Mouse (Mus musculus) stomach, embryonic 15.5 days (tissue): ENCODE measurements around the gene Rabac1. TPM values are rescaled to one million over a fixed set of nuclear protein-coding genes. Genes with fewer than 3 reads are reported as not detected.
A peak's percentile ranks its signal among the peaks of the same experiment; 100 is the strongest.

Experiments used
- ATAC-seq: fragments of 200-750 bp; cut with Nextera tagmentation; 2 replicates; pipeline ENCODE4 v1.8.0; 2017; ENCODE audit warnings: low read depth, moderate number of reproducible peaks, moderate TSS enrichment; ENCODE audit not compliant: insufficient read depth, low FRiP score
- H3K27ac ChIP-seq: fragments of 300-500 bp; sonication (generic); 2 replicates; pipeline ENCODE4 v1.5.1; 2015; ENCODE audit warnings: mild to moderate bottlenecking, inconsistent platforms
- H3K27me3 ChIP-seq: fragments of 300-500 bp; sonication (generic); replicated peaks from 2 replicates; pipeline ENCODE4 v1.6.1; 2015; ENCODE audit warnings: inconsistent platforms
- H3K36me3 ChIP-seq: fragments of 300-500 bp; sonication (generic); 2 replicates; pipeline ENCODE4 v1.6.1; 2015; ENCODE audit warnings: inconsistent platforms
- H3K4me1 ChIP-seq: fragments of 300-500 bp; sonication (generic); 2 replicates; pipeline ENCODE4 v1.6.1; 2015; ENCODE audit warnings: inconsistent platforms
- H3K4me2 ChIP-seq: fragments of 300-500 bp; sonication (generic); 2 replicates; pipeline ENCODE4 v1.6.1; 2015; ENCODE audit warnings: mild to moderate bottlenecking, inconsistent platforms
- H3K4me3 ChIP-seq: fragments of 300-500 bp; sonication (generic); replicated peaks from 2 replicates; pipeline ENCODE4 v1.5.1; 2015; ENCODE audit warnings: inconsistent platforms
- H3K9ac ChIP-seq: fragments of 300-500 bp; sonication (generic); 2 replicates; pipeline ENCODE4 v1.6.1; 2015; ENCODE audit warnings: inconsistent platforms
- H3K9me3 ChIP-seq: fragments of 300-500 bp; sonication (generic); 2 replicates; pipeline ENCODE4 v1.6.1; 2016; ENCODE audit warnings: inconsistent platforms
- WGBS: fragments of 180-500 bp; shearing (Covaris S2); methylation state at CpG from one replicate; pipeline ENCODE4 v1.1.7; 2015; 5-methylcytosine and 5-hydroxymethylcytosine counted together
- polyA plus RNA-seq: library from polyadenylated mRNA; unstranded; fragments of >200 nt; fragmentation: Nextera tagmentation; extraction: Ambion mirVana; gene quantifications from 2 replicates; pipeline ENCODE4 v1.2.1, GENCODE M21; 2015

Rabac1 gene
- polyA plus RNA-seq = 172 and 217 TPM in 2 replicates

GRCm38 (mm10) chr7:24971972-24972893 lies at the start of gene Rabac1:
Gene Rabac1, minus strand, starts transcription at chr7:24972754.
- Histone ChIP-seq H3K36me3 (no peaks in the 10 kb centered on the region), H3K9ac (peak within 1 kb of the TSS; percentile 82), H3K4me2 (peak within 1 kb of the TSS; percentile 91), H3K27ac (peak within 1 kb of the TSS; percentile 84), H3K4me1 (peaks cover 6% of the 10 kb centered on the region; the same call in 1 of the 2 replicates), H3K9me3 (no peaks in the 10 kb centered on the region), H3K27me3 (no peaks in the 10 kb centered on the region), H3K4me3 (peak within 1 kb of the TSS; percentile 78)
- peak; percentile 93 for ATAC-seq
- WGBS = under 1% methylated on average over 45 of the region's 45 CpGs

- Histone ChIP-seq H3K9ac (no peak overlapping the region), H3K4me2 (no peak overlapping the region), H3K27ac (no peak overlapping the region), H3K4me1 (peaks cover 7% of the 10 kb centered on the region), H3K4me3 (no peak overlapping the region), H3K27me3 (peaks cover 53% of the 10 kb centered on the region), H3K9me3 (no peaks in the 10 kb centered on the region), H3K36me3 (peaks cover 9% of the 10 kb centered on the region; the same call in 1 of the 2 replicates)
- no peak for ATAC-seq
- WGBS = 71% methylated on average over 7 of the region's 7 CpGs
Measured at GRCm38 (mm10) chr7:25011592-25011991, 39.0 kb upstream of the Rabac1 start.

DNA sequence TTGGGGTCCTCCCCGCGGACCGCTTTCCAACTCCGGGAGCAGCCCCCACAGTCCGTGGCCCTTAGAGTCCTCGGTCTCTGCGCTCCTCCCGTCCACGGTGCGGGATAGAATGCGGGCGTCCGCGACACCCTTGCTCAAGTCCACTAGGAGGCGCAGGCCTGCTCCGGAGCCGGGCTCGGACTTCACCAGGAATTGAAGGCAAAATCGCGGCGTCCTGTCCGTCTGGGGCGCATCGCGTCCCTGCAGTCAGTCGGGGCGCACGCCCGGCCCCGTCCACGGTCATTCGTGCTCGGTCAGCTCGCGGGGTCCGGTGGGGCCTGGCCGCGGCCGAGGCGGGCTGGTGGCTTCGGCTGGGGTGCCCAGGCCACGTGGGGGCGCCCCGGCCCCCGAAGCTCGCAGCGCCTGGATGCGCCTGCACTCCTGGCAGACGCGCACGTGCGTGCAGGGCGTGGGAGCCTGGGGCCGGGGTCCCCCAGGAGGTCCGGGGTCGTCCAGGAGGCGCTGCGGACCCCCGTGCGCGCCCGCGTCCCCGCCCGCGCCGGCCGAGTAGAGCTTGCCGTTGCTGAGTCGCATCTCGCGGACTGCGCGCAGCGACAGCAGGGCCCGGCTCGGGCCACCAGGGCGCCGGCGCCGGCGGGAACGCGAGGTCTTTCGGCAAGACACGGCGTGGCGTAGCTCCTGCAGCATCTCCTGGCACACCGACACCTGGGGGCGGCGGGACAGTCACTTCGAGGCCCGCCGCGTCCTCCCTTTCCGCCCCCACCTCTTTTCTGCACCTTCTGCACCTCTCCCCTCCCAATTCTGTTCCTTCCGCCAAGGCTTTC lies 37.7 kb upstream of the Rabac1 start:
- H3K36me3 ChIP-seq = peaks cover 5% of the 10 kb centered on the region; the same call in 1 of the 2 replicates
- H3K27me3 ChIP-seq = peaks cover 64% of the 10 kb centered on the region
- peaks cover 11% of the 10 kb centered on the region for H3K4me1 ChIP-seq
- H3K27ac ChIP-seq = no peak overlapping the region
- 4% methylated on average over 84 of the region's 97 CpGs for WGBS
- no peaks in the 10 kb centered on the region for H3K9me3 ChIP-seq
- H3K9ac ChIP-seq = no peak overlapping the region
- ATAC-seq = no peak
- peak overlapping the region; percentile 35 for H3K4me3 ChIP-seq
- peak overlapping the region; percentile 74 for H3K4me2 ChIP-seq

DNA sequence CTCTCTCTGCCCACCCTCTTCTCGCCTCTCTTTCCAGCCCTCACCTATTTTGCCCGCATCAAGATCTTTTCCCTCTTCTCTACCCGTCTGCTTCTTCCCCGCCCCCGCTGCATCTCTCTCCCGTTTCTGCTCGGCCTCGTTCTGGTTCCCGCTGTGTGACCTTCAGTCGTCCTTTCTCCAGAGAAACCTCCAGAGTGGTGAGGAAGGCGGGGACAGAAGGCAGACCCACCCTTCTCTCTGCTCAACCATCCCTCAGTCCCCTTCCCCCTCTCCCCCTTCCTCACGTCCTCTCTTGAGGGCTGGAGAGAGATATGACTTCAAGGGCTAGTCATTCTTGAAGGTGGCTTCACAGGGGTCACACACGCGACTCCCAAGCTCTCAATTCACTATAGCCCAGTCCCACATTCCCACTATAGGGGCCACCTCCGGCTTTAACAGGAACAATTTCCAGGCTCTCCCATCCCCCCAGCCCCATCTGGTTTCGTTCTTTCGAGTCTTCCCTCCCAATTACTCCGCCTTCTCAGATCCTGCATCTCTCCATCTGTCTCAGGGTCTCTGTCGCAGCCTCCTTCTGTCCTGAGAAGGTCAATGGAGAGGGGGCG lies 36.6 kb upstream of the Rabac1 start:
- no peaks in the 10 kb centered on the region for H3K9me3 ChIP-seq
- H3K4me2 ChIP-seq = no peak overlapping the region
- peaks cover 11% of the 10 kb centered on the region for H3K4me1 ChIP-seq
- H3K27ac ChIP-seq = no peak overlapping the region
- WGBS = 13% methylated on average over 20 of the region's 20 CpGs
- no peak overlapping the region for H3K9ac ChIP-seq
- H3K27me3 ChIP-seq = peaks cover 71% of the 10 kb centered on the region
- ATAC-seq = no peak
- H3K4me3 ChIP-seq = no peak overlapping the region
- no peaks in the 10 kb centered on the region for H3K36me3 ChIP-seq

GRCm38 (mm10) chr7:25008635-25009034 lies 36.1 kb upstream of the Rabac1 start:
- Histone ChIP-seq H3K4me2 (no peak overlapping the region), H3K36me3 (no peaks in the 10 kb centered on the region), H3K4me1 (peaks cover 11% of the 10 kb centered on the region), H3K27me3 (peaks cover 75% of the 10 kb centered on the region), H3K9me3 (no peaks in the 10 kb centered on the region), H3K4me3 (no peak overlapping the region), H3K27ac (no peak overlapping the region), H3K9ac (no peak overlapping the region)
- no peak for ATAC-seq
- WGBS = 2% methylated on average over 17 of the region's 17 CpGs

- WGBS = 32% methylated on average over 8 of the region's 8 CpGs
- ATAC-seq = no peak
Measured at GRCm38 (mm10) chr7:25007609-25008374, 35.2 kb upstream of the Rabac1 start.

DNA sequence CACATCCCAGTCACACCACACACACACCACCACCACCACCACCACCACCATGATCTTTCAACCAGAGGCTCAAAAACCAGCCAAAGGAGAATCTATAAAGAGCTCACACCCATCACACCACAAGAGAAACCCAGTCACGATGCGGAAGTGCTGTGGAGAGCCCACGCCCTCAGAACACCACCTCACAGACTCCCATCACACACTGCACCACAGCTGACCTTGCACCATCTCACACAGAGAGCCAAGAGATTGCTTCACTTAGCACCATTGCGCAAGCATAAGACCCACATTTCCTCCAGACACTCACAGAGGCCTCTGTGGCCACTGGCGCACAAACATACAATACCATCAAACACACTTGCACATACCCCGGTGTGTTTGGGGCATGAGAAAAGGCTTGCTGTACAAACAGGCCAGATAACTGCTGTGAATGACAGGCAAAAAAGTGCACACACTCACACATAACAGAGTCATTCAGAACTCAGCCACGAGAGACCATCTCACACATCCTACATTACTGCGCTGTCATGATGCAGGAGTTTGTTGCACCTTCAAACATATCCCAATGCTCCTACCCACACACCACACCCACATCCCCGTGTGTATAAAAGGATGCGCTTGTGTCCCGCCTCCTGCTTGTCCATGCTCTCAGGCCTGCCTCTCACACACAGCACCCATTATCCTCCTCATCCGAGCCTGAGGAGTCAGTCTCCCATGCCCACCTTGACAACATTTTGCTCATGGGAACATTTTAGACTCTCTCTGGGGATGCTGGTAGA lies 34.2 kb upstream of the Rabac1 start:
- peaks cover 79% of the 10 kb centered on the region for H3K27me3 ChIP-seq
- H3K4me2 ChIP-seq = no peak overlapping the region
- no peak for ATAC-seq
- no peak overlapping the region for H3K9ac ChIP-seq
- no peak overlapping the region for H3K27ac ChIP-seq
- H3K4me1 ChIP-seq = peaks cover 11% of the 10 kb centered on the region
- no peaks in the 10 kb centered on the region for H3K9me3 ChIP-seq
- H3K4me3 ChIP-seq = no peak overlapping the region
- 75% methylated on average over 12 of the region's 12 CpGs for WGBS
- no peaks in the 10 kb centered on the region for H3K36me3 ChIP-seq

More at GRCm38 (mm10) chr7:25007609-25008374, 35.2 kb upstream of the Rabac1 start:
- no peak overlapping the region for H3K4me2 ChIP-seq
- no peaks in the 10 kb centered on the region for H3K9me3 ChIP-seq
- no peaks in the 10 kb centered on the region for H3K36me3 ChIP-seq
- H3K27ac ChIP-seq = no peak overlapping the region
- no peak overlapping the region for H3K9ac ChIP-seq
- H3K4me3 ChIP-seq = no peak overlapping the region
- peaks cover 11% of the 10 kb centered on the region for H3K4me1 ChIP-seq
- H3K27me3 ChIP-seq = peaks cover 81% of the 10 kb centered on the region

GRCm38 (mm10) chr7:25006171-25006570 lies 33.6 kb upstream of the Rabac1 start:
- peak overlapping the region; percentile 39; the same call in 1 of the 2 replicates for H3K4me3 ChIP-seq
- no peak overlapping the region for H3K27ac ChIP-seq
- H3K9me3 ChIP-seq = no peaks in the 10 kb centered on the region
- 69% methylated on average over 3 of the region's 3 CpGs for WGBS
- H3K36me3 ChIP-seq = no peaks in the 10 kb centered on the region
- no peak overlapping the region for H3K9ac ChIP-seq
- H3K4me1 ChIP-seq = peaks cover 11% of the 10 kb centered on the region
- ATAC-seq = no peak
- peak overlapping the region; percentile 62 for H3K4me2 ChIP-seq
- peaks cover 73% of the 10 kb centered on the region for H3K27me3 ChIP-seq

- ATAC-seq = peak; percentile 25; the same call in 1 of the 2 replicates
- Histone ChIP-seq H3K9ac (no peak within 1 kb of the TSS), H3K4me3 (peak within 1 kb of the TSS; percentile 39), H3K4me1 (peaks cover 9% of the 10 kb centered on the region), H3K9me3 (no peaks in the 10 kb centered on the region), H3K27me3 (peaks cover 66% of the 10 kb centered on the region), H3K27ac (no peak within 1 kb of the TSS), H3K4me2 (peak within 1 kb of the TSS; percentile 62), H3K36me3 (no peaks in the 10 kb centered on the region)
- WGBS = 1% methylated on average over 51 of the region's 54 CpGs
Measured at GRCm38 (mm10) chr7:25005421-25006065, 33.0 kb upstream of the Rabac1 start, which contains the start of gene Atp1a3. Gene Atp1a3, minus strand, starts transcription at chr7:25005958.

- no peak for ATAC-seq
- 0 out of 2 replicates have a peak, but pooled peaks cover 4% of the 10 kb centered on the region for H3K4me1 ChIP-seq
Measured at GRCm38 (mm10) chr7:25004806-25005205, 32.3 kb upstream of the Rabac1 start.

More at GRCm38 (mm10) chr7:25004806-25005205, 32.3 kb upstream of the Rabac1 start:
- H3K9ac ChIP-seq = no peak overlapping the region
- H3K27ac ChIP-seq = no peak overlapping the region
- H3K4me3 ChIP-seq = no peak overlapping the region
- no peaks in the 10 kb centered on the region for H3K9me3 ChIP-seq
- 40% methylated on average over 7 of the region's 9 CpGs for WGBS
- no peaks in the 10 kb centered on the region for H3K36me3 ChIP-seq
- peaks cover 59% of the 10 kb centered on the region for H3K27me3 ChIP-seq
- H3K4me2 ChIP-seq = no peak overlapping the region
